Mouse (Mus musculus) forebrain, embryonic 15.5 days (tissue): ENCODE data around the gene Col2a1. TPM values are rescaled to one million over a fixed set of nuclear protein-coding genes. Genes with fewer than 3 reads are reported as not detected.

ENCODE experiments used
- ATAC-seq: fragments of 200-750 bp; cut with Nextera tagmentation; replicated peaks from 2 replicates; pipeline ENCODE4 v1.8.0; 2017; ENCODE audit warnings: mild to moderate bottlenecking, moderate TSS enrichment, moderate library complexity
- H3K27ac ChIP-seq: fragments of 300-500 bp; sonication (generic); replicated peaks from 2 replicates; pipeline ENCODE4 v1.5.1; 2015; ENCODE audit warnings: mild to moderate bottlenecking, inconsistent platforms
- H3K27me3 ChIP-seq: fragments of 300-500 bp; sonication (generic); 2 replicates; pipeline ENCODE4 v1.6.1; 2015; ENCODE audit warnings: inconsistent platforms
- H3K36me3 ChIP-seq: fragments of 300-500 bp; sonication (generic); 2 replicates; pipeline ENCODE4 v1.6.1; 2015; ENCODE audit warnings: mild to moderate bottlenecking, inconsistent platforms
- H3K4me1 ChIP-seq: fragments of 300-500 bp; sonication (generic); 2 replicates; pipeline ENCODE4 v1.6.1; 2015; ENCODE audit warnings: inconsistent platforms
- H3K4me2 ChIP-seq: fragments of 300-500 bp; sonication (generic); replicated peaks from 2 replicates; pipeline ENCODE4 v1.6.1; 2015; ENCODE audit warnings: mild to moderate bottlenecking, inconsistent platforms
- H3K4me3 ChIP-seq: fragments of 300-500 bp; sonication (generic); 2 replicates; pipeline ENCODE4 v1.5.1; 2015; ENCODE audit warnings: mild to moderate bottlenecking, inconsistent platforms
- H3K9ac ChIP-seq: fragments of 300-500 bp; sonication (generic); replicated peaks from 2 replicates; pipeline ENCODE4 v1.6.1; 2015; ENCODE audit warnings: mild to moderate bottlenecking, inconsistent platforms
- H3K9me3 ChIP-seq: fragments of 300-500 bp; sonication (generic); 2 replicates; pipeline ENCODE4 v1.6.1; 2016; ENCODE audit warnings: inconsistent platforms
- WGBS: fragments of 180-500 bp; shearing (Covaris S2); methylation state at CpG from one replicate; pipeline ENCODE4 v1.1.7; 2015; ENCODE audit warnings: mixed read lengths; 5-methylcytosine and 5-hydroxymethylcytosine counted together
- polyA plus RNA-seq: library from polyadenylated mRNA; unstranded; fragments of >200 nt; fragmentation: Nextera tagmentation; extraction: Ambion mirVana; gene quantifications from 2 replicates; pipeline ENCODE4 v1.2.1, GENCODE M21; 2015

Gene Col2a1
- polyA plus RNA-seq, 1 experiment from 2014 or later = 25.6 TPM

GRCm38 (mm10) chr15:97932441-97932840 is 72.1 kb downstream of the Col2a1 start:
- Histone ChIP-seq H3K9me3 (no peaks in the 10 kb centered on the region), H3K4me2 (no peak overlapping the region), H3K4me1 (no peaks in the 10 kb centered on the region), H3K27me3 (no peaks in the 10 kb centered on the region), H3K4me3 (no peak overlapping the region), H3K36me3 (no peaks in the 10 kb centered on the region), H3K27ac (no peak overlapping the region), H3K9ac (no peak overlapping the region)
- ATAC-seq = no peak
- WGBS = 90% methylated on average over 12 of the region's 12 CpGs

- no peaks in the 10 kb centered on the region for H3K27me3 ChIP-seq
- no peaks in the 10 kb centered on the region for H3K4me1 ChIP-seq
- H3K36me3 ChIP-seq = no peaks in the 10 kb centered on the region
- H3K9ac ChIP-seq = no peak overlapping the region
- H3K27ac ChIP-seq = no peak overlapping the region
- no peak for ATAC-seq
- H3K4me3 ChIP-seq = no peak overlapping the region
- WGBS = 76% methylated on average over 13 of the region's 13 CpGs
- H3K9me3 ChIP-seq = no peaks in the 10 kb centered on the region
- H3K4me2 ChIP-seq = no peak overlapping the region
Measured at GRCm38 (mm10) chr15:97929259-97929824, 75.2 kb downstream of the Col2a1 start.

DNA sequence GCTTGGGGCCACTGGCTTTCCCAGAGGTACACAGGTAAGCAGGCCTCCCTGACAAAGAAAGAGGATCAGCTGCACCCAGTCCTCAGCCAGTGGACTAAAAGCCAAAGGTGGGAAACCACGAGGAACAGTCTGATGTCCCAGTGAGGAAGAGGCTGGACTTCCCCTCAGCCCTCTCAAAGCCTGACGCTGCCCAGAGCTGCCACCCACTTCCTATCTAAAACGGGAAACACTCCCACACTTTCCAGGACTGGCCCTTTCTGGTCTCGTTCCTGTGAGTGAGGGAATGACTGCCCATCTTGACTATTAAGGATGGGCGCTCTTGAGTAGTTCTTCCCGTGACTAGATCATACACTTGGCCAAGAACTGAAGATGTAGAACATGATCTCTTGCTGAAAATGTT is 76.7 kb downstream of the Col2a1 start:
- H3K9me3 ChIP-seq = no peaks in the 10 kb centered on the region
- 83% methylated on average over 6 of the region's 6 CpGs for WGBS
- H3K9ac ChIP-seq = no peak overlapping the region
- ATAC-seq = no peak
- no peak overlapping the region for H3K4me3 ChIP-seq
- H3K36me3 ChIP-seq = no peaks in the 10 kb centered on the region
- H3K4me1 ChIP-seq = no peaks in the 10 kb centered on the region
- H3K27me3 ChIP-seq = no peaks in the 10 kb centered on the region
- no peak overlapping the region for H3K4me2 ChIP-seq
- H3K27ac ChIP-seq = no peak overlapping the region

DNA sequence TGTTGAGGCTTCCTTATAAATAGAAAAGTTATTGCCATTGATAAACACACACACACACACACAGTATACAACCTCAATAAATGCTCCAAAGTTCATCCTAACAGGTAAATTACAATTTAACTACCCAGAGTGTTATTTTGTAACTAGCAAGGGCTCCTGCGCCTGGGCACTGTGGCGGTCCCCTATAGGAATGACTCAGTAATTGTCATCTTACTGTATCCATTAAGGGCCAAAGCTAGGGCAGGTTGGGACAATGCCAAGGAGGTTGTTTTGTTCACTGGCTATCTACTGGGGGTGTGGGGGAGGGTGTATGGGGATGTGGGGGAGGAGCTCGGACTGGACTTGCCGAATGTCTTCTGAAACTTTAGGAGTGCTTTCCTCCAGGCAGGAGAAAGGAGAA is 77.5 kb downstream of the Col2a1 start:
- no peaks in the 10 kb centered on the region for H3K4me1 ChIP-seq
- ATAC-seq = no peak
- no peaks in the 10 kb centered on the region for H3K36me3 ChIP-seq
- no peak overlapping the region for H3K27ac ChIP-seq
- no peaks in the 10 kb centered on the region for H3K27me3 ChIP-seq
- no peak overlapping the region for H3K4me2 ChIP-seq
- H3K9ac ChIP-seq = no peak overlapping the region
- 57% methylated on average over 4 of the region's 4 CpGs for WGBS
- H3K4me3 ChIP-seq = no peak overlapping the region
- H3K9me3 ChIP-seq = no peaks in the 10 kb centered on the region

Other genes with a start within 250 kb of the Col2a1 start
- 8.6 and 9.0 TPM in 2 replicates for gene Rapgef3, start 236.7 kb downstream of the Col2a1 start, polyA plus RNA-seq
- 64.9 and 66.6 TPM in 2 replicates for gene Slc48a1, start 226.2 kb downstream of the Col2a1 start, polyA plus RNA-seq
- gene Hdac7, start 160.2 kb downstream of the Col2a1 start, polyA plus RNA-seq = 25.9 and 26.6 TPM in 2 replicates
- gene Vdr, start 94.1 kb downstream of the Col2a1 start, polyA plus RNA-seq = 0.08 and 0.09 TPM in 2 replicates
- gene Tmem106c, start 40.5 kb downstream of the Col2a1 start, polyA plus RNA-seq = 60.8 and 66.2 TPM in 2 replicates
- gene Pfkm, start 87.9 kb upstream of the Col2a1 start, polyA plus RNA-seq = 84.2 and 84.4 TPM in 2 replicates
- 25.4 and 26.2 TPM in 2 replicates for gene Senp1, start 89.0 kb upstream of the Col2a1 start, polyA plus RNA-seq
- gene Asb8, start 160.9 kb upstream of the Col2a1 start, polyA plus RNA-seq = 45.0 and 45.1 TPM in 2 replicates
- 31.2 and 39.1 TPM in 2 replicates for gene Ccdc184, start 162.5 kb upstream of the Col2a1 start, polyA plus RNA-seq
- gene Olfr288, start 190.8 kb upstream of the Col2a1 start, polyA plus RNA-seq = not detected in 2 replicates
- gene Gm44579, start 216.3 kb upstream of the Col2a1 start, polyA plus RNA-seq = not detected in 2 replicates
- gene Olfr287, start 216.4 kb upstream of the Col2a1 start, polyA plus RNA-seq = not detected in 2 replicates
- gene Olfr286, start 229.8 kb upstream of the Col2a1 start, polyA plus RNA-seq = not detected in 2 replicates